Mouse (Mus musculus): ENCODE results near the gene Duxbl1. TPM values are rescaled to one million over a fixed set of nuclear protein-coding genes. Genes with fewer than 3 reads are reported as not detected.
A peak's percentile ranks its signal among the peaks of the same experiment; 100 is the strongest.
"Not testable (repeated sequence)": the region's sequence is repeated elsewhere in the genome, so short reads cannot be mapped to it uniquely, and the experiment has no call there.

The Duxbl1 gene
- polyA plus RNA-seq (2015; fragmentation: Nextera tagmentation; extraction: Ambion mirVana) = 3.5 and 4.1 TPM in 2 replicates

DNA sequence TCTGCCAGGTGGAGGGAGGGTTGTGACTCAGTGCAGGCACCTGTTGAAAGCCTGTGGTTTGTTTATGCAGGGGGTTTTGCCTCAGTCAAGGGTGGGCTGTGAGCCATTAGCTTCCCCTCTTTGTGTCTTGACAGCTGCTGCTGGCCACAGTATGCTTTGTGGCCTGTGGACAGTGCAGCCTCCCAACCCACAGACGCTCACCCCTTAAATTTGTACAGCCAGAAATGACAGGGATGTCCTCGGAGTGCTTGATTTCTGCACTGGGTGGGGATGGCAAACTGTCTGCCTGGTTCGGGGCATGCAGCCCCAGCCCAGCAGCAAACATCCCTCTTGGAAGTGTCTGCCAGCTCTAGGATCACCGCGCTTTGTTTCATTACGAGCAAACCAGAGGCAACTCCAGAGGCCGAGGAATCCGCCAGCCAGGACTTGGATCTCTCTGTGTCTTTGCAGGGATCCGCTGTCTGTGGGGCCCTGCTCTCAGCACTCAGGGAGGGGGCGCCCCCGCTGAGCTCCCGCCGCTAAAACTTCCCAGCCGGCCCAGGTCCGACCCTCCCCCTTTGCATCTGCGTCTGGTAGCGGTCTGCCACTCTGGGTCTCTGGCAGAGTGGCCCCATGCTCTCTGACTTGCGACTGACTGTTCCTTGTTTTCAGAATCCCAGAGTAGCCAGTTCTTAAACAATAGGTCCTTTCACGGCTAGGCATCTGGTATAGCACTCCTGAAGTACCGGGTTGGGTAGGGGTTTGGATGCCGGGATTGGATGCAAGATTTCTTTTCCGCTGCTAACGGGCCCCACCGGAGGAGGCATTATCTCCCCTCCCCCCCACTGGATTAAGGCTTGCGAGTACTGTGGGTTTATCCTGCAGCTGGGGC is at the start of gene Duxbl1:
TSS of gene Duxbl1 (plus strand) at position 207 of the 871 bp plus-strand sequence.
- Histone ChIP-seq H3K4me3 (peak within 1 kb of the TSS; percentile 29), H3K27ac (peak within 1 kb of the TSS; percentile 91), H3K4me2 (peak within 1 kb of the TSS; percentile 50), H3K9ac (peak within 1 kb of the TSS; percentile 55)
- not testable (repeated sequence) for H3K4me1 ChIP-seq; H3K9me3 ChIP-seq (replicated peaks); H3K27me3 ChIP-seq; H3K36me3 ChIP-seq (ENCODE audit: poor library complexity, severe bottlenecking)
- no CpG with 5 or more reads among the region's 25 CpGs for WGBS
- ATAC-seq = peak; percentile 93

DNA sequence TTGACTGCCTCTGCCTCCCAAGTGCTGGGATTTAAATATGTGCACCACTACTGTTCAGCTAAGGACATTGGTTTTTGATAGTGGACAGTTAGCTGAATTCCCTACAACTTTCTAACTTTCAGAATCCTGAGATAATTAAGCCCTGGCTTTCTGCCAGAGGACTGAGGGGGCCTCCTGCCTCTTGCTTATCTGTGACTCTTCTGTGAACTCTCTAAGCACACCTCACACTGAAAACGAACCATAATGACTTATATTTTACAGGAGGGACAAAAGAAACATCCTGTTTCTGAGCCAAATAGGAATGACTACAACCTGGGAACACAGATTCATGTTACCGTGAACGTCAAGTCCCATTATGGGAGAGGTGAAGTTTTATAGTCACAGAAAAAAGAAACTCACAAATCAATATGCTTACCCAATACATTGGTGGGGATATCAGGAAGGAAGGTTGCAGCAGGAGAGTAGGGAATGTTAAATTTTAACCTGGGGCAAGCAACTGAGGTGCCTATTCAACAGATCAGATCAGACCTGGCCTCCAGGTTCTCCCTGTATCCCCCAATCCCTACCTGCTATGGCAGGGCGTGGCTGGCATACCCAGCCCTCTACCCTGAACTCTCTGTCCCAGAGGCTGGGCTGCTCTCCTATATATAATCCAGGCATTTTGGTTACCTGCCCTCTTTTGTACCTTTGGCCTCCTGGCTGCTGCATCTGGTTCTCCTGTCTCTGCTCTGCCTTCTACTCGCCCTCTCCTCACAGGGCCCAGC is 41.3 kb upstream of the Duxbl1 start:
- H3K9me3 ChIP-seq (replicated peaks); H3K4me1 ChIP-seq; H3K4me2 ChIP-seq; H3K36me3 ChIP-seq (ENCODE audit: poor library complexity, severe bottlenecking); H3K27me3 ChIP-seq; H3K4me3 ChIP-seq; ATAC-seq; H3K9ac ChIP-seq; H3K27ac ChIP-seq: not testable (repeated sequence)
- no CpG with 5 or more reads among the region's 5 CpGs for WGBS

DNA sequence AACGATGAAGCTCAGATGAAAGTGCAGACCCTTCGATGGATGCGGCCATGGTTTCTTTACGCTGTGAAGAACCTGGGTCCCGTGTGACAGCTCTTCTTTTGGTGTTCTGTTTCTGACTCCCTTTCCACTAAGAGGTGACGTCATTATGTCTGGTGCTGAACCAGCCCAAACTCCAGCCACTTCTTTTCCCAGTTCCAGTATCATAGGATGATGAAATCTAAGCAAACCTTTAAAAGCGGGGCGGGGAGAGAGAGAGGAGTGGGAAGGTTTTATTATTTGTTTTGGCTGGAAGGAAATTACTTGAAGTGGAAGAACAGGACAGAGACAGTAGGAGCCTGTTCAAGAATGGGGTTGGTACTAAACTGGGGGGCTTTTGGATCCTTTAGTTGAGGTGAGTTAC is 40.4 kb upstream of the Duxbl1 start, which contains the start of gene Cphx1:
TSS of gene Cphx1 (plus strand) at position 301 of the 400 bp plus-strand sequence.
- not testable (repeated sequence) for H3K4me1 ChIP-seq; H3K27me3 ChIP-seq; H3K9ac ChIP-seq; H3K4me2 ChIP-seq; ATAC-seq; H3K9me3 ChIP-seq (replicated peaks); H3K27ac ChIP-seq; H3K36me3 ChIP-seq (ENCODE audit: poor library complexity, severe bottlenecking); H3K4me3 ChIP-seq
- no CpG with 5 or more reads among the region's 8 CpGs for WGBS

DNA sequence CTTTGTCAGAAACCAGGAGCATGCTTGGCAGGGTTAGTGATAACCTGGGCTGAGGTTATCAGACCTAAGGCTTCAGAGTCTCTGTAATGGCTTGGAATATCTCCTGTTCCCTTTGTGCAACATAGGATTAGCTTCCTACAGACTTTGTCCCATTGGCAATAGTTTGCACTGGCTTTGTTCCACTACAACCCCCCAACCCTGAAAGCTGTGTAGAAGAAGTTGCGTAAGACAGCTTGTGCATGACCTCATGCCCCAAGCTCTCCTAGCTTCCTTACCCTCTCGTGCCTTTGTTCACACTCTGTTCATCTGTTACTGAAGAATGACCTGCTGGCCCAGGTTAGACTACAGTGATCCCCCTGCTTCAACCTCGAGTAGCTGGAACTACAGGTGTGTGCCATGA is 20.5 kb upstream of the Duxbl1 start:
- ATAC-seq; H3K4me3 ChIP-seq; H3K4me1 ChIP-seq; H3K4me2 ChIP-seq; H3K9me3 ChIP-seq (replicated peaks); H3K27me3 ChIP-seq; H3K9ac ChIP-seq; H3K36me3 ChIP-seq (ENCODE audit: poor library complexity, severe bottlenecking); H3K27ac ChIP-seq: not testable (repeated sequence)
- WGBS = no CpG with 5 or more reads among the region's 3 CpGs

DNA sequence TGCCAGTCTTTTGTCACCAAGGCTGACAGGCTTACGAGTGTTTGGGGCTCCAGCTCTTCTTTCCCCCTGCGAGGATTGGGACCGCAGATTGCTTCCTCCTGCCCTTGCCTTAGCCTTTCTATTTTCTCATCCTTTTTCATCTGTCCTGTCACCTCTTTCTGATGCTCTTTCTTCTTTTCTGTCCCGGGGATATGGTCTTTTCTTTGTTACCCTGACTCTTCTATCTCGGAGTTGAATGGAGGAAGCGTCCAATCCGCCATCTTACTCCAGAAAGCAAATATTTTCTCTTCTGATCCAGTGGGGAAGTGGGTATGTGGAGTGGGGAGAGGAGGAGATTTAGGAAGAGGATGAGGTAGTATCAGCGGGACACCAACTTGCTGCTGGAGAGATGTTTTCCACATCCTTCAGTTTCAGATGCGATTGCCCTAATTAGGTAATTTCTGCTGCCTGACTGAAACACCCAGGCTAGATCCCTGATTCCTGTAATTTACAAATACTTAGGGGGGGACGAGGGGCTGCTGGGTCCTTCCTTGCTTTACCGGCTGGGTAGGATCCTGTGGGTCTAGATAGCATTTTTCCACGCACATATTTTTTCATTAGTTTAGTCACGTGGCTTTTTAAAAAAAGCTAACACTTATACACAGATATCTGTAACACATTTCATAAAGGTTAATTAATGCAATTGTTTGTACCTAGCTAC is 1.0 kb downstream of the Duxbl1 start:
- H3K27me3 ChIP-seq; H3K4me1 ChIP-seq; H3K9me3 ChIP-seq (replicated peaks); H3K36me3 ChIP-seq (ENCODE audit: poor library complexity, severe bottlenecking): not testable (repeated sequence)
- peak; percentile 67 for ATAC-seq
- Histone ChIP-seq H3K27ac (peak overlapping the region; percentile 91), H3K4me2 (peak overlapping the region; percentile 50), H3K4me3 (peak overlapping the region; percentile 29), H3K9ac (peak overlapping the region; percentile 55)
- 0% methylated on average over 6 of the region's 13 CpGs for WGBS

DNA sequence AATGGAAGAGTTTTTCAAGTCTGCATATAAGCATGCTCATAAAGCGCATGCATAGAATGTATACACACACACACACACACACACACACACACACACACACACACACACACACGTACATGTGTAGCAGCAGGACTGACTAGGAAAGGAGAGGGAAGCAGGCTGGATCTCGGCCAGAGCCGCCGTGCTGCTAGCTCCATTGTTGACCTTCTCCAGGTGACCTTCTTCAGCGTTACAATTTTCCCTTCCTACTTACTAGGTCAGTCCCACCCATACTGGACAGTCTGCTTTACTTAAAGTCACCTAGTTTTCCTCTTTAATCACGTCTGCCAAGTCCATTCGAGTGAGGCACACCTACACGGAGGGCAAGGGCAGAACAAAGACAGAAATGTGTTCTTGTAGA is 3.5 kb downstream of the Duxbl1 start:
- WGBS = 76% methylated on average over 6 of the region's 9 CpGs

DNA sequence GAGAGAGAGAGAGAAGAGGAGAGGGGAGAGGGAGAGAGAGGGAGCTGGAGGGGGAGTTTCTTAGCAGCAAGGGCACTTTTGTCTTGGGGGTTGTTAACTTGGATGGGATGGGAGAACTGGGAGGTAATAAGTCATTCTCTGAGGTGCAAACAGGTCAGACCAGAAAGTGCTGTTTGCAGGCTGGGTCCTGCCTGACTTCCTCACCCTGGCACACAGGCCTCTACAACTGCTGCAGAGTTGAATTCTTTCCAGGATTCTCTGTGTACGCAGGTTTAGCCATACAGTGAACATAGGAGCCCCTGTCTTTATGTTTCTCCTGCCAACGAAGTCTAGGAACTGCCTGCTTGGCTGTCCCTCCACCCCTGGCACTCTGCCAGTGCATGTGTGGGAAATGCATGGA is 29.1 kb downstream of the Duxbl1 start:
- no CpG with 5 or more reads among the region's 2 CpGs for WGBS
- not testable (repeated sequence) for H3K4me2 ChIP-seq; H3K9me3 ChIP-seq (replicated peaks); H3K4me3 ChIP-seq; H3K27me3 ChIP-seq; H3K9ac ChIP-seq; ATAC-seq; H3K36me3 ChIP-seq (ENCODE audit: poor library complexity, severe bottlenecking); H3K4me1 ChIP-seq; H3K27ac ChIP-seq

More for the DNA sequence above, 3.5 kb downstream of the Duxbl1 start:
- not testable (repeated sequence) for ATAC-seq; H3K27ac ChIP-seq; H3K4me2 ChIP-seq; H3K9ac ChIP-seq; H3K4me1 ChIP-seq; H3K27me3 ChIP-seq; H3K36me3 ChIP-seq (ENCODE audit: poor library complexity, severe bottlenecking); H3K4me3 ChIP-seq; H3K9me3 ChIP-seq (replicated peaks)

DNA sequence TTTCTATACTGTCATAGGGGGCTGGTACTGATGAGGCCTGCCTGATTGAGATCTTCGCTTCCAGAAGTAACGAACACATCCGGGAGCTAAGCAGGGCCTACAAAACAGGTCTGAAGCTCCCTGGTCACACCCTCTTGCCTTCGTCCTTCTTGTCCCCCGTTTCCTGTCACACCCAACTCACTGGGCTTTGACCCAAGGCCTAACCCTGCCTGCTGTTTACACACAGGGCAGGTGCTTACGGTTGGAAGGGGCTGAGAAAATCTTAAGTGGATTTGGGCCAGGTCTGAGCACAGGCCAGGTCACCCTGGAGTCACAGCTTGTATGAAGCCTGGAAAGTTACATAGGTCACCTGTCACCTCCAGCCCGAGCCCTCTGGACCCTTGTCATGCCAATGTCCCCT is 38.0 kb downstream of the Duxbl1 start:
- H3K9me3 ChIP-seq (replicated peaks); H3K27me3 ChIP-seq; H3K9ac ChIP-seq; H3K4me2 ChIP-seq; H3K27ac ChIP-seq; H3K36me3 ChIP-seq (ENCODE audit: poor library complexity, severe bottlenecking); H3K4me3 ChIP-seq; H3K4me1 ChIP-seq; ATAC-seq: not testable (repeated sequence)
- no CpG with 5 or more reads among the region's 7 CpGs for WGBS

DNA sequence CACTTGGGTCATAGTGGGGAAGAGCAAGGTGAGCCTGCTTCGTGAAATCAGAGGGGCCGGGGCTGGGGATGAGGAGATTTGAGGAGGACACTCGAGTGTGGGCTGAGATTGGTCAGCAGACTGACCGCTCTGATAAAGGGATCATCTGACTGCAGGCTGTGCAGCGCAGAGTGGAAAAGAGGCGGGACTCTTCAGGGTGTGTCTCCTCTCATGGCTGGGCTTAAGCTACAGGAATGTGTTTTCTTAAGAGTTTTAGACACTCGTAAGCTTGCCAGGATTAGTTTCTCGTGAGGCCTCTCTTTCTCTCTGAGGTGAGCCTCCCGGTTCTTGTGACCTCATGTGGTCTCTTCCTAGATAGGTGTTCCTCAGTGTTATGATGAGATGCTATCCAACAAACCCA is 43.2 kb downstream of the Duxbl1 start:
- ATAC-seq = not testable (repeated sequence)

DNA sequence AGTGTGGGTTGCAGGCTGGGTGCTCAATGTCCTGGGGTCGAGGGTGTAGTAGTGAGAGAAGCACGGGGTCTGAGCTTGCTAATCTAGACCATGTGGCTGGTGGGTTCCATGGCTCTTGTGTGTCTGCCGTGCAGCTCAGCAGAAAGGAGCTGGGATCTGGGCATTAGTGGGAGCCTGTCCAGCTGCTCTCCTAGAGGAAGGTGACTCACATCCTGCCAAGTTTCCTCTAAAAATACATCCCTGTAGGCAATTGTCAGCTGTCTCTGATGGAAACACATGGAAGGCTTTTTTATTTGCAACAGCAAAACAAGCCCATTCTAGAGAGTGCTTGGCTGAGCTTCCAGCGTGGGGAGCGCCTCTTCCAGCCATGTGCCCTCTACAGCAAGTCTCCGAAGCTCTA is 44.5 kb downstream of the Duxbl1 start:
- H3K9ac ChIP-seq; H3K4me2 ChIP-seq; H3K9me3 ChIP-seq (replicated peaks); ATAC-seq; H3K27ac ChIP-seq; H3K36me3 ChIP-seq (ENCODE audit: poor library complexity, severe bottlenecking); H3K27me3 ChIP-seq; H3K4me3 ChIP-seq; H3K4me1 ChIP-seq: not testable (repeated sequence)
- no CpG with 5 or more reads among the region's 6 CpGs for WGBS

More for the DNA sequence above, 43.2 kb downstream of the Duxbl1 start:
- H3K27me3 ChIP-seq; H3K36me3 ChIP-seq (ENCODE audit: poor library complexity, severe bottlenecking); H3K4me3 ChIP-seq; H3K9me3 ChIP-seq (replicated peaks); H3K27ac ChIP-seq; H3K9ac ChIP-seq; H3K4me1 ChIP-seq; H3K4me2 ChIP-seq: not testable (repeated sequence)
- WGBS = no CpG with 5 or more reads among the region's 9 CpGs

DNA sequence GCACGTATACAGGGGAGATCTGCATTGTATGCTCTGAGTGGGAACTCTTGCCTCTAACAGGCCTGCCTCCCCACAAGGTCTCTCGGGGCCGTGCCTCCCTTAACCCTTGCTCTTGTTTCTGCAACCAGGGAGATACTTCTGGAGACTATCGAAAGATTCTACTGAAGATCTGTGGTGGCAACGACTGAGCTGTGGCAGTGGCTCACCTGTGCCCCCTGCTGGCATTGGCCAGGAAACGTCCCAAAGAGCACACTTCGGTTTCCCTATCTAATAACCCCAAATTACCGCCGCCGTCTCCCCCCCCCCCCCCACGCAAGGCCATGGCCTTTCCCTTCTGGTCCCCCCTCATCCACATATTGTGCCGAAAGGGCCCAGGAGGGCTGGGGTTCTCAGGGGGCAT is 47.3 kb downstream of the Duxbl1 start:
- WGBS = no CpG with 5 or more reads among the region's 12 CpGs
- H3K9me3 ChIP-seq (replicated peaks); H3K4me1 ChIP-seq; H3K4me2 ChIP-seq; H3K9ac ChIP-seq; H3K36me3 ChIP-seq (ENCODE audit: poor library complexity, severe bottlenecking); H3K27me3 ChIP-seq; H3K27ac ChIP-seq; H3K4me3 ChIP-seq; ATAC-seq: not testable (repeated sequence)

DNA sequence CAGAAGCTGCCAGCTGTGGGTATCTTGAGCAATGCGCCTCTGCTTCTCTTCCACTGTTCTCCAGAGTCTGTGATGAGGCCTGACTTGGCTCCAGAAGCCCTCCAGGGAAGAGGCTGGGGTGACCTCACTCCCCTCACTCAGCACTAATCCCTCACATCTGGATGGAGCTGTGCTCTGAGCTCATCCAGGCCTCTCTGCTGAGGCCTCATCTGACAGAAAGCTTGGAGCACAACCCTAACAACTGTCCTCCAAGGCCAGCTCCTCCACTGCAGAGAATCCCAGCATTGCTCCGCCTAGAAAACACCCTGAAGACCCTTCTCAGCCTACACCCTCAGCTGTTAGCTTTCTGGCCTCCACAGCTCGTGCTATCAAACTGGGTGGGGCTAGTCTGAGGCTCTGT is 56.0 kb downstream of the Duxbl1 start:
- H3K4me2 ChIP-seq; H3K27ac ChIP-seq; H3K4me3 ChIP-seq; H3K27me3 ChIP-seq; ATAC-seq; H3K36me3 ChIP-seq (ENCODE audit: poor library complexity, severe bottlenecking); H3K9me3 ChIP-seq (replicated peaks); H3K9ac ChIP-seq; H3K4me1 ChIP-seq: not testable (repeated sequence)
- WGBS = no CpG with 5 or more reads among the region's 3 CpGs

Measured in forebrain, embryonic 13.5 days (tissue).